Mouse (Mus musculus) inflammation-experienced regulatory T-cells, adult 6 months (primary cell): ENCODE data around the gene Nudt22. TPM values are rescaled to one million over a fixed set of nuclear protein-coding genes. Genes with fewer than 3 reads are reported as not detected.

ENCODE experiments used
- ATAC-seq: one replicate; pipeline ENCODE4 v1.8.0; 2017
- polyA plus RNA-seq, 3 experiments: library from polyadenylated mRNA; unstranded; fragments of 100-300 nt; shearing (Covaris generic); gene quantifications; one replicate each; pipeline ENCODE4 v1.2.1; 2017

Gene Nudt22
- polyA plus RNA-seq, 3 experiments from 2014 or later: 23.7 to 35.3 (median 33.7) TPM

DNA sequence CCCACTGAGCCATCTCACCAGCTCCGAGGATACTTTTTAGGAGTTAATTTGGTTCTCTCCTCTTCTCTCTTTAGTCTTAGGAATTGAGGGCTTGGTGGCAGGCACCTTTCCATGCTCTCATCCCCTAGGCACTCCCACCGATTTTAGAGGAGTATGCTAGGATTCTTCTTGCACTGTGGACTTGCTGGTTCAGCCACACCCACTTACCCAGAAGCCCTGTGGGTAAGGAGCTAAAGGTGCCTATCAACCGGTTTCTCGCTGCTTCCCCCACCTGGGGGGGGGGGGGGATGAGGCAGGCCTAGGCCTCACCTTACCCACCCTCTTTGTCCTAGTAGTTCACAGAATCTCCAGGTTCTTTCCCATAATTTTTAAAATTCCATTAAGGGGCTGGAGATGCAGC lies 48.2 kb downstream of the Nudt22 start:
- no peak for ATAC-seq

DNA sequence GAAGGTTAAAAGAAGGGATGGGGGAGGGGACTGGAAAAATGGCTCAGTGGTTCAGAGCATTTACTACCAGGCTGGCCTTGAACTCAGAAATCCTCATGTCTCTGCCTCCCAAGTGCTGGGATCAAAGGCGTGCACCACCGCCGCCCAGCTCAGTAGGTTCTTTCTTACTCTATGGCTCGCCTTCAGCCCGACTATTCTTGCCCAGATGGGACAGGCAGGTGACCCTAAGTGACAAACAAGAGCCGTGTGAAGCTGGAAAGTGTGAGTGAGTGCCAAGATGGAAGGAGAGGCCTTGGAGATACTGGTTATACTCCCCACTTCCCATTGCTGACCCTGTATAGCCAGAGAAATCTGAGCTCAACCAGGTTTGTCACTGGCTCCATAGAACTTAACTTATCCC lies 52.2 kb downstream of the Nudt22 start:
- ATAC-seq: no peak

Other genes starting within 250 kb of the Nudt22 start
- 10 to 100 TPM in 1 of 3 experiments, 1 to 10 TPM in 2; 7.4 to 13.5 (median 8.6) TPM for gene Rps6ka4, start 155.5 kb downstream of the Nudt22 start, polyA plus RNA-seq
- 1 to 10 TPM; 4.4 to 5.8 (median 4.7) TPM for gene Ccdc88b, start 137.9 kb downstream of the Nudt22 start, polyA plus RNA-seq
- gene Trmt112, start 86.4 kb downstream of the Nudt22 start, polyA plus RNA-seq: 100 to 1,000 TPM; 143 to 219 (median 200) TPM
- 100 to 1,000 TPM; 209 to 245 (median 241) TPM for gene Prdx5, start 86.0 kb downstream of the Nudt22 start, polyA plus RNA-seq
- gene Esrra, start 74.3 kb downstream of the Nudt22 start, polyA plus RNA-seq: 1 to 10 TPM; 2.3 to 4.4 (median 4.2) TPM
- under 1 TPM in 1 of 3 experiments, not detected in 2; 0.59 TPM for gene Catsperz, start 70.7 kb downstream of the Nudt22 start, polyA plus RNA-seq
- gene Kcnk4, start 61.6 kb downstream of the Nudt22 start, polyA plus RNA-seq: not detected
- gene Bad, start 54.3 kb downstream of the Nudt22 start, polyA plus RNA-seq: 10 to 100 TPM; 42.9 to 55.0 (median 47.6) TPM
- gene Gpr137, start 53.6 kb downstream of the Nudt22 start, polyA plus RNA-seq: 10 to 100 TPM in 1 of 3 experiments, 1 to 10 TPM in 2; 4.6 to 13.0 (median 9.1) TPM
- gene Ppp1r14b, start 21.1 kb downstream of the Nudt22 start, polyA plus RNA-seq: 10 to 100 TPM; 18.2 to 35.2 (median 29.7) TPM
- 1 to 10 TPM; 2.8 to 4.3 (median 3.6) TPM for gene Plcb3, start 19.6 kb downstream of the Nudt22 start, polyA plus RNA-seq
- gene Fkbp2, start 15.6 kb downstream of the Nudt22 start, polyA plus RNA-seq: 100 to 1,000 TPM in 1 of 3 experiments, 10 to 100 TPM in 2; 44.0 to 102 (median 47.1) TPM
- gene Vegfb, start 8.5 kb downstream of the Nudt22 start, polyA plus RNA-seq: 1 to 10 TPM; 2.5 to 3.6 (median 3.5) TPM
- 10 to 100 TPM; 34.1 to 59.7 (median 59.0) TPM for gene Dnajc4, start 3.5 kb downstream of the Nudt22 start, polyA plus RNA-seq
- 10 to 100 TPM in 1 of 3 experiments, 1 to 10 TPM in 2; 6.4 to 12.8 (median 8.2) TPM for gene Trpt1, start within 50 bp of the Nudt22 start, polyA plus RNA-seq
- gene Fermt3, start 23.4 kb upstream of the Nudt22 start, polyA plus RNA-seq: 100 to 1,000 TPM; 253 to 288 (median 257) TPM
- gene Stip1, start 43.9 kb upstream of the Nudt22 start, polyA plus RNA-seq: 100 to 1,000 TPM; 104 to 160 (median 120) TPM
- gene Macrod1, start 60.7 kb upstream of the Nudt22 start, polyA plus RNA-seq: 1 to 10 TPM in 2 of 3 experiments, under 1 TPM in 1; 0.99 to 3.1 (median 1.8) TPM
- gene Flrt1, start 109.6 kb upstream of the Nudt22 start, polyA plus RNA-seq: under 1 TPM in 1 of 3 experiments, not detected in 2; 0.20 TPM
- gene Otub1, start 210.2 kb upstream of the Nudt22 start, polyA plus RNA-seq: 100 to 1,000 TPM; 164 to 183 (median 169) TPM
- 100 to 1,000 TPM; 284 to 445 (median 299) TPM for gene Cox8a, start 221.5 kb upstream of the Nudt22 start, polyA plus RNA-seq
- gene Naa40, start 245.1 kb upstream of the Nudt22 start, polyA plus RNA-seq: 10 to 100 TPM; 21.3 to 28.4 (median 27.4) TPM